ENCODE assay signal across 8 mouse cellular contexts in the genomic region with DNA sequence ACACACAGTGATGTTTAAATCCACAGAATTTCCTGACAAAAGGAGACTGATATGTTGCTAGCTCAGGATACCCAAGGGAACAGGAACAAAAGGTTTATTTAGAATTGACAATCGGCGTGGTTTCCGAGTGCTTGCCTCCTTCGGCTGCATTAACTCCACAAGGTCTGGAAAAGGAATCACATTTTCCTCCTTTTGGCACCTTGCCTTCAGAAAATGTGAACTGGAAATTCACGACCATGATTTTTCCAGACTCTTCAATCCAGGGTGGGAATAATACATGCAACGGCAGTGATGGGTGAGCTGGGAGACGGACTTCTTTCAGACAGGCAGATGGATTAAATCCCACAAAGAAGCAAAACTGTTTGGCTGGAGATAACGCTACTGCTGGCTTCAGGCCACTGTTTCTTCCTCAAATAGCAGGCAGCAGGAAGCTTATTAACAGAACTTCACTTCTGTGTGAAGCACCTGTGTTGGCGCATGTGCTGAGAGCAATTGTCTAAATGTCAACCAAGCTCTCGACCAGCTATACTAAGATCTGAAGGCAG. TPM values are rescaled to one million over a fixed set of nuclear protein-coding genes. Genes with fewer than 3 reads are reported as not detected.
DNase-seq lines count a peak whose midpoint lies in the region; ATAC-seq and TF ChIP-seq lines count a peak whose summit lies in the region.

No protein-coding gene starts in this region.

- TF ChIP-seq CTCF in intestine, postnatal 0 days (IDR thresholded peaks at IDR 0.05; ENCODE audit: low read depth), result no peak

- no peak for DNase-seq in intestine, embryonic 14.5 days (ENCODE audit: low spot score)
- DNase-seq in cerebellum, postnatal 25 days, result peak; percentile 56 to 64
- DNase-seq in left cerebral cortex, postnatal 4 days, result peak; percentile 48
- DNase-seq in B cell, adult 2 months, result no peak

- no peak overlapping the region for H3K4me3 ChIP-seq in intestine, embryonic 14.5 days (ENCODE audit: low read depth, low read length)
- H3K4me3 ChIP-seq in intestine, postnatal 0 days (ENCODE audit: low read depth, low read length), result no peak overlapping the region
- H3K4me3 ChIP-seq in heart, embryonic 12.5 days, result no peak overlapping the region
- no peak overlapping the region for H3K4me3 ChIP-seq in stomach, embryonic 15.5 days (replicated peaks)
- H3K4me3 ChIP-seq in liver, embryonic 12.5 days, result no peak overlapping the region

- intact Hi-C loops in left cerebral cortex, postnatal 4 days (cut with DNase I), result no loop called here

- peak overlapping the region; percentile 9; the same call in 1 of the 2 replicates for H3K4me2 ChIP-seq in intestine, embryonic 14.5 days (ENCODE audit: low read length)
- H3K4me2 ChIP-seq in intestine, postnatal 0 days (replicated peaks; ENCODE audit: low read depth), result no peak overlapping the region
- peak overlapping the region; percentile 44 for H3K4me2 ChIP-seq in heart, embryonic 12.5 days
- 0 out of 2 replicates have a peak overlapping the region, but pooled peaks have one; percentile 8 for H3K4me2 ChIP-seq in stomach, embryonic 15.5 days
- no peak overlapping the region for H3K4me2 ChIP-seq in liver, embryonic 12.5 days

- no peak overlapping the region for H3K27ac ChIP-seq in intestine, embryonic 14.5 days (ENCODE audit: low read depth)
- H3K27ac ChIP-seq in intestine, postnatal 0 days (ENCODE audit: low read depth, low read length), result no peak overlapping the region
- no peak overlapping the region for H3K27ac ChIP-seq in heart, embryonic 12.5 days (ENCODE audit: poor library complexity, severe bottlenecking)
- no peak overlapping the region for H3K27ac ChIP-seq in stomach, embryonic 15.5 days
- no peak overlapping the region for H3K27ac ChIP-seq in liver, embryonic 12.5 days

- H3K9ac ChIP-seq in intestine, embryonic 14.5 days (ENCODE audit: low read length), result no peak overlapping the region
- H3K9ac ChIP-seq in intestine, postnatal 0 days (ENCODE audit: low read depth, low read length), result no peak overlapping the region
- H3K9ac ChIP-seq in heart, embryonic 12.5 days, result no peak overlapping the region
- H3K9ac ChIP-seq in stomach, embryonic 15.5 days, result no peak overlapping the region
- no peak overlapping the region for H3K9ac ChIP-seq in liver, embryonic 12.5 days

- ATAC-seq in intestine, embryonic 14.5 days (replicated peaks; ENCODE audit: low FRiP score, low TSS enrichment, low read depth), result no peak
- ATAC-seq in intestine, postnatal 0 days, result no peak
- no peak for ATAC-seq in heart, embryonic 12.5 days (ENCODE audit: insufficient number of reproducible peaks, low FRiP score)
- ATAC-seq in stomach, embryonic 15.5 days (ENCODE audit: insufficient read depth, low FRiP score, low read depth), result no peak
- ATAC-seq in liver, embryonic 12.5 days, result no peak

- 40% methylated on average over 10 of the region's 10 CpGs for WGBS in intestine, embryonic 14.5 days
- WGBS in intestine, postnatal 0 days, result 40% methylated on average over 10 of the region's 10 CpGs
- 33% methylated on average over 10 of the region's 10 CpGs for WGBS in heart, embryonic 12.5 days
- 18% methylated on average over 10 of the region's 10 CpGs for WGBS in stomach, embryonic 15.5 days
- WGBS in liver, embryonic 12.5 days (ENCODE audit: insufficient replicate concordance), result 52% methylated on average over 10 of the region's 10 CpGs

- no peaks in the 10 kb centered on the region for H3K36me3 ChIP-seq in intestine, embryonic 14.5 days (ENCODE audit: control insufficient read depth, insufficient read depth, low read length)
- no peaks in the 10 kb centered on the region for H3K36me3 ChIP-seq in intestine, postnatal 0 days (ENCODE audit: control insufficient read depth, insufficient read depth)
- no peaks in the 10 kb centered on the region for H3K36me3 ChIP-seq in heart, embryonic 12.5 days
- H3K36me3 ChIP-seq in stomach, embryonic 15.5 days, result no peaks in the 10 kb centered on the region
- H3K36me3 ChIP-seq in liver, embryonic 12.5 days, result no peaks in the 10 kb centered on the region

- no peaks in the 10 kb centered on the region for H3K27me3 ChIP-seq in intestine, embryonic 14.5 days (replicated peaks; ENCODE audit: control insufficient read depth, insufficient read depth, low read length)
- no peaks in the 10 kb centered on the region for H3K27me3 ChIP-seq in intestine, postnatal 0 days (replicated peaks; ENCODE audit: control insufficient read depth, insufficient read depth, low read length)
- H3K27me3 ChIP-seq in heart, embryonic 12.5 days (replicated peaks), result no peaks in the 10 kb centered on the region
- no peaks in the 10 kb centered on the region for H3K27me3 ChIP-seq in stomach, embryonic 15.5 days (replicated peaks)
- no peaks in the 10 kb centered on the region for H3K27me3 ChIP-seq in liver, embryonic 12.5 days (replicated peaks)

- no peaks in the 10 kb centered on the region for H3K9me3 ChIP-seq in intestine, embryonic 14.5 days (ENCODE audit: control insufficient read depth, low read length)
- no peaks in the 10 kb centered on the region for H3K9me3 ChIP-seq in intestine, postnatal 0 days (ENCODE audit: control insufficient read depth)
- peaks cover 4% of the 10 kb centered on the region; the same call in 1 of the 2 replicates for H3K9me3 ChIP-seq in heart, embryonic 12.5 days (replicated peaks)
- H3K9me3 ChIP-seq in stomach, embryonic 15.5 days, result no peaks in the 10 kb centered on the region
- no peaks in the 10 kb centered on the region for H3K9me3 ChIP-seq in liver, embryonic 12.5 days (replicated peaks)

- H3K4me1 ChIP-seq in intestine, embryonic 14.5 days (replicated peaks; ENCODE audit: control insufficient read depth, insufficient read depth, low read length), result no peaks in the 10 kb centered on the region
- H3K4me1 ChIP-seq in intestine, postnatal 0 days (replicated peaks; ENCODE audit: control insufficient read depth, insufficient read depth, low read length), result no peaks in the 10 kb centered on the region
- H3K4me1 ChIP-seq in heart, embryonic 12.5 days (replicated peaks), result peaks cover 14% of the 10 kb centered on the region
- H3K4me1 ChIP-seq in stomach, embryonic 15.5 days, result no peaks in the 10 kb centered on the region
- no peaks in the 10 kb centered on the region for H3K4me1 ChIP-seq in liver, embryonic 12.5 days

RNA-seq across cellular contexts. Expression of a gene that starts 13.9 kb away (rescaled TPM):
- polyA plus RNA-seq in intestine, embryonic 14.5 days (2014; fragmentation: Nextera tagmentation; extraction: Ambion mirVana), result 1.4 and 2.1 TPM in 2 replicates
- polyA plus RNA-seq in intestine, postnatal 0 days (2015; fragmentation: Nextera tagmentation; extraction: Ambion mirVana), result 0.77 and 1.1 TPM in 2 replicates
- polyA plus RNA-seq in heart, embryonic 12.5 days (2016; fragmentation: Nextera tagmentation; extraction: Ambion mirVana), result 0.09 TPM in 1 of 2 replicates, not detected in the other
- total RNA-seq in left cerebral cortex, postnatal 4 days (2021), result under 1 TPM; 0.70 to 0.82 TPM
- 2.0 TPM in 2 replicates for polyA plus RNA-seq in stomach, embryonic 15.5 days (2015; fragmentation: Nextera tagmentation; extraction: Ambion mirVana)
- 0.05 and 0.06 TPM in 2 replicates for polyA plus RNA-seq in liver, embryonic 12.5 days (2016; fragmentation: Nextera tagmentation; extraction: Ambion mirVana)

RNA-seq across cellular contexts. Expression of a gene that starts 30.6 kb away (rescaled TPM):
- 25.2 and 29.3 TPM in 2 replicates for polyA plus RNA-seq in intestine, embryonic 14.5 days (2014; fragmentation: Nextera tagmentation; extraction: Ambion mirVana)
- polyA plus RNA-seq in intestine, postnatal 0 days (2015; fragmentation: Nextera tagmentation; extraction: Ambion mirVana), result 8.1 and 9.0 TPM in 2 replicates
- polyA plus RNA-seq in heart, embryonic 12.5 days (2016; fragmentation: Nextera tagmentation; extraction: Ambion mirVana), result 20.4 and 20.6 TPM in 2 replicates
- total RNA-seq in left cerebral cortex, postnatal 4 days (2021), result 10 to 100 TPM; 34.8 to 35.4 TPM
- polyA plus RNA-seq in stomach, embryonic 15.5 days (2015; fragmentation: Nextera tagmentation; extraction: Ambion mirVana), result 22.9 and 23.3 TPM in 2 replicates
- polyA plus RNA-seq in liver, embryonic 12.5 days (2016; fragmentation: Nextera tagmentation; extraction: Ambion mirVana), result 23.3 and 24.4 TPM in 2 replicates

Comparison
In these comparisons a context has a peak if more than half of its experiments do, and no peak if none do; other contexts are left out.
1. H3K4me2 ChIP-seq: peak in intestine, embryonic 14.5 days (single experiment), heart, embryonic 12.5 days (single experiment) and stomach, embryonic 15.5 days (single experiment); none in intestine, postnatal 0 days (single experiment) and liver, embryonic 12.5 days (single experiment).
2. DNase-seq: peak in cerebellum, postnatal 25 days (2 of 2) and left cerebral cortex, postnatal 4 days (single experiment); none in intestine, embryonic 14.5 days (single experiment) and B cell, adult 2 months (0 of 2).